Mouse (Mus musculus) urinary bladder, postnatal 4 days (tissue): Measurements from ENCODE around the gene Ppp2r2c.

Source experiments
- DNase-seq, 2 experiments: peaks; one replicate each; pipeline ENCODE4 v3.0.0; 2021 to 2022; ENCODE audit warnings: low spot score in 2 of 2

Ppp2r2c gene

GRCm38 (mm10) chr5:36986617-36987016 lies 118.3 kb downstream of the Ppp2r2c start:
- no peak for DNase-seq

- no peak for DNase-seq
These were observed 119.9 kb downstream of the Ppp2r2c start for GRCm38 (mm10) chr5:36988124-36988780.

GRCm38 (mm10) chr5:36988781-36989624 lies 120.7 kb downstream of the Ppp2r2c start, which contains the start of gene Wfs1:
Gene Wfs1, minus strand, starts transcription at chr5:36989205.
- DNase-seq, result peak; percentile 94 to 96

GRCm38 (mm10) chr5:36989625-36989977 lies 121.3 kb downstream of the Ppp2r2c start:
- DNase-seq, result no peak

- no peak for DNase-seq
These were observed 121.9 kb downstream of the Ppp2r2c start for GRCm38 (mm10) chr5:36990196-36990595.

- no peak for DNase-seq
These were observed 122.5 kb downstream of the Ppp2r2c start for GRCm38 (mm10) chr5:36990631-36991350.

GRCm38 (mm10) chr5:36996410-36996809 lies 128.1 kb downstream of the Ppp2r2c start:
- DNase-seq, result no peak

- DNase-seq, result no peak
These were observed 129.7 kb downstream of the Ppp2r2c start for GRCm38 (mm10) chr5:36997996-36998395.

GRCm38 (mm10) chr5:37001002-37001401 lies 132.7 kb downstream of the Ppp2r2c start:
- DNase-seq, result no peak

- peak; percentile 39 to 74 for DNase-seq
These were observed 133.7 kb downstream of the Ppp2r2c start for GRCm38 (mm10) chr5:37002001-37002400.
